Mouse (Mus musculus): ENCODE data around the gene Syt16. TPM values are rescaled to one million over a fixed set of nuclear protein-coding genes. Genes with fewer than 3 reads are reported as not detected.

Gene Syt16
- total and polyA plus RNA-seq, 3 experiments = 0.05 TPM; not detected in 2

DNA sequence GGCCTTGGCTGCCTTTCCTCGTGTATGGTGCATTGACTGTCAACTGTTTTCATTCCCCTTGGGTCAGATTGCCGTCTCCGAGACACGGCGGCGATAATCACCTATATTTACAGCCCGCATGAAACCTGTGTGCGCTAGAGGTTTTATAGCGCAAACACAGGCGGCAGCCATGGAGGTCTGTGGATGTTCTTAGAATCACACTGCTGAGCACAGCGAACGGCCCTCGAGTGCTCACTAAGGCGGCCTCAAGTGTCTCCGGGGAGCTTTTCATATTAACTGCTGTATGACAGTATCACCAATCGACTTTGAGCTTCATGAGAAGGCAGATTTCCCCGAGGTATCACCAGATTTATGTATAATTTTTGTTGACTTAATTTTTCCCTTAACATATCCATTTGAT lies 275.1 kb downstream of the Syt16 start:
- Histone ChIP-seq H3K4me1 (ENCODE audit: control insufficient read depth in 1 of 2, insufficient read depth in 2 of 2) (0 out of 4 replicates have a peak, but pooled peaks cover 0 to 3% of the 10 kb centered on the region in 2 experiments), H3K79me2 (replicated peaks; ENCODE audit: control insufficient read depth, extremely low read depth, insufficient read depth, poor library complexity, severe bottlenecking) (no peaks in the 10 kb centered on the region), H3K9me3 (replicated peaks; ENCODE audit: low read length) (no peaks in the 10 kb centered on the region), H3K27ac (ENCODE audit: insufficient read depth, low read depth) (no peak overlapping the region), H3K4me3 (replicated peaks in 1 of 3; ENCODE audit: low read depth in 2 of 3, low read length in 2 of 3, poor library complexity in 1 of 3) (no peak overlapping the region), H3K4me2 (ENCODE audit: insufficient read depth, low read depth, poor library complexity, severe bottlenecking) (no peak overlapping the region), H3K36me3 (replicated peaks in 1 of 2; ENCODE audit: control insufficient read depth in 1 of 2, insufficient read depth in 1 of 2, low read length in 1 of 2) (no peaks in the 10 kb centered on the region), H3K27me3 (replicated peaks) (no peaks in the 10 kb centered on the region), H3K9ac (ENCODE audit: insufficient read depth, low read depth) (no peak overlapping the region)
- no peak for DNase-seq (ENCODE audit: extremely low read depth)
- TF ChIP-seq E2F4 (IDR thresholded peaks at IDR 0.05; ENCODE audit: insufficient replicate concordance, low read depth, low read length) = no peak
- no peak for TF ChIP-seq PAX5 (IDR thresholded peaks at IDR 0.05; ENCODE audit: low read length)
- no peak for TF ChIP-seq MAFK (IDR thresholded peaks at IDR 0.05; ENCODE audit: insufficient replicate concordance, low read length)
- no peak for TF ChIP-seq USF2 (conservative IDR thresholded peaks at IDR 0.05; ENCODE audit: low read depth, low read length)
- no peak for TF ChIP-seq ELF1 (IDR thresholded peaks at IDR 0.05; ENCODE audit: low read depth, low read length)
- no peak for TF ChIP-seq GABPA (IDR thresholded peaks at IDR 0.05; ENCODE audit: insufficient replicate concordance, low read depth, low read length)
- TF ChIP-seq RCOR1 (conservative IDR thresholded peaks at IDR 0.05; ENCODE audit: low read depth, low read length) = no peak
- TF ChIP-seq ZMIZ1 (IDR thresholded peaks at IDR 0.05; ENCODE audit: low read depth, low read length) = no peak
- dilution Hi-C loops (cut with MboI; ENCODE audit: extremely low pct_ligation_motif_present, extremely low pct_unique_long_range_greater_than_20kb, low sequenced_read_pairs) = no loop called here
- in situ Hi-C loops (cut with MboI; ENCODE audit: low pct_ligation_motif_present, low pct_unique_long_range_greater_than_20kb, low sequenced_read_pairs) = no loop called here

DNA sequence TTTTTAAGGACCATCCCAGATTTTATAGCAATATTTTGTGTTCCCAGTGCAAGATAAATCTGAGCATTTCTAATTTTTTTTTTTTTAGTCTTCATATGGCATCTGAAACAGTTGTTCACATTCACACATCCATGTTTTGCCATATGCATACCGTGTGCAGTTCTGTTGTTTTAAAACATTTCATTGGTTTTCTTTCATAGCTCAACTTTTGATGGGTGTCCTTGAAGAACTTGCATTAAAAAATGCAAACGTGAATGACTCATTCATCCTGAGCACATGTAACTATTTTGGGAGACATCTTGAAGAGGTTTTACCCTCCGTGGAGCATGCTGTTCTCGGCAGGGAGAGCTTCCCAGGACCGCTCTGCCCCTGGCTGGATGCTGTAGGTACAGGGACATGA lies 279.8 kb downstream of the Syt16 start:
- H3K9ac ChIP-seq (ENCODE audit: insufficient read depth, low read depth) = no peak overlapping the region
- in situ Hi-C loops (cut with MboI; ENCODE audit: low pct_ligation_motif_present, low pct_unique_long_range_greater_than_20kb, low sequenced_read_pairs) (loop anchor here (25.0 kb wide), 1 partner anchor 265 kb away; no protein-coding TSS in a partner anchor), dilution Hi-C loops (cut with MboI; ENCODE audit: extremely low pct_ligation_motif_present, extremely low pct_unique_long_range_greater_than_20kb, low sequenced_read_pairs) (no loop called here)
- DNase-seq (ENCODE audit: extremely low read depth) = no peak
- no peak overlapping the region for H3K4me2 ChIP-seq (ENCODE audit: insufficient read depth, low read depth, poor library complexity, severe bottlenecking)
- no peaks in the 10 kb centered on the region for H3K79me2 ChIP-seq (replicated peaks; ENCODE audit: control insufficient read depth, extremely low read depth, insufficient read depth, poor library complexity, severe bottlenecking)
- H3K4me1 ChIP-seq (ENCODE audit: control insufficient read depth in 1 of 2, insufficient read depth in 2 of 2) = peaks cover 3 to 5% of the 10 kb centered on the region in 2 experiments; a peak in 2 of 4 replicates
- no peak overlapping the region for H3K4me3 ChIP-seq (replicated peaks in 1 of 3; ENCODE audit: low read depth in 2 of 3, low read length in 2 of 3, poor library complexity in 1 of 3)
- no peaks in the 10 kb centered on the region for H3K27me3 ChIP-seq (replicated peaks)
- no peaks in the 10 kb centered on the region for H3K9me3 ChIP-seq (replicated peaks; ENCODE audit: low read length)
- no peaks in the 10 kb centered on the region for H3K36me3 ChIP-seq (replicated peaks in 1 of 2; ENCODE audit: control insufficient read depth in 1 of 2, insufficient read depth in 1 of 2, low read length in 1 of 2)
- TF ChIP-seq HCFC1 (IDR thresholded peaks at IDR 0.05; ENCODE audit: low read depth, low read length) = no peak
- no peak for TF ChIP-seq CHD2 (IDR thresholded peaks at IDR 0.05; ENCODE audit: low read length)
- no peak for TF ChIP-seq MAZ (IDR thresholded peaks at IDR 0.05; ENCODE audit: low read depth, low read length)
- no peak for TF ChIP-seq RAD21 (IDR thresholded peaks at IDR 0.05; ENCODE audit: low read depth, low read length)
- TF ChIP-seq ZC3H11A (IDR thresholded peaks at IDR 0.05; ENCODE audit: low read depth, low read length) = no peak
- no peak for TF ChIP-seq JUND (conservative IDR thresholded peaks at IDR 0.05; ENCODE audit: low read depth, low read length)
- no peak for TF ChIP-seq CTCF (conservative IDR thresholded peaks at IDR 0.05 in 1 of 2, IDR thresholded peaks at IDR 0.05 in 1 of 2; ENCODE audit: low read depth in 2 of 2, low read length in 2 of 2)
- no peak for TF ChIP-seq PAX5 (IDR thresholded peaks at IDR 0.05; ENCODE audit: low read length)
- TF ChIP-seq E2F4 (IDR thresholded peaks at IDR 0.05; ENCODE audit: insufficient replicate concordance, low read depth, low read length) = no peak
- TF ChIP-seq BHLHE40 (IDR thresholded peaks at IDR 0.05; ENCODE audit: low read depth, low read length) = no peak
- no peak for TF ChIP-seq MEF2A (IDR thresholded peaks at IDR 0.05; ENCODE audit: borderline replicate concordance, low read depth, low read length)
- TF ChIP-seq TCF12 (IDR thresholded peaks at IDR 0.05; ENCODE audit: low read depth, low read length) = no peak
- TF ChIP-seq RCOR1 (conservative IDR thresholded peaks at IDR 0.05; ENCODE audit: low read depth, low read length) = no peak
- no peak for TF ChIP-seq NELFE (IDR thresholded peaks at IDR 0.05; ENCODE audit: low read depth, low read length)
- no peak overlapping the region for H3K27ac ChIP-seq (ENCODE audit: insufficient read depth, low read depth)
